Mouse (Mus musculus) testis, postnatal 14 days (tissue): ENCODE results near the gene Zfp553.

Experiments used
- DNase-seq: peaks from one replicate; pipeline ENCODE4 v3.0.0; 2021; ENCODE audit warnings: low spot score

The Zfp553 gene

DNA sequence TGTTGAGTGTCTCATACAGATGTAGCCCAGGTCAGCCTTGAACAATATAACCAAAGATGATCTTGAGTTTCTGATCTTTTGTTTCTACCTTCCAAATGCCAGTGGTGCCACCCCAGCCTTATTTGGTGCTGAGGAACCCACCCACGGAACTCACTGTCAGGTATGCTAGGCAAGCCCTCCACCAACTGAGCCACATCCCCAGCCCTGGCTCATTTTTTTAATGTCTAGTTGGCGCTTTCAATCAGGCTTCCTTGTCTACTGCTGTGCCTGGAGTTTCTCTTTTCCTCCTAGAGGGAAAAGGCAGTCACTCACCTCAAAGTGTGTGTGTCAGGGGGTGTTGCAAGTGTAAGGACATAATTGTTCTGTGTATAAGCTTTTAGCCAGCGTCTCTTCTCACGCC, 38.2 kb downstream of the Zfp553 start:
- no peak for DNase-seq

DNA sequence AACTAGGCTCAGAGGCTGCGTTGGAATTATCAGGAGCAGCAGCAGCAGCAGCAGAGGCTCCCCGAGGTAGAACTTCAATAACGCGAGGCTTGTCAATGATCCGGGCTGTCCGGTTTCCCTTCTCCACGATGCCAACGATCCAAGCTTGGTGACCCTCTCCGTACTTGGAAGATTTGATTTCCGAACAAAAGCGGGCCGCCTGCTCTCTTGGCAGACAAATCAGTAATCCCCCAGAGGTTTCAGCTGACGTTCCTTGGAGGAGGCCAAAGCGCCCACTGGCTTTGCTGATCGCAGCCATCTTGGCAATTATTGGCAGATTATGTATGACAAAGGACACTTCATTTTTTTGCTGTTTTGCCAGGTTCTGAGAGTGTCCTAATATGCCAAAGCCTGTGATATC, 39.7 kb downstream of the Zfp553 start:
- no peak for DNase-seq

DNA sequence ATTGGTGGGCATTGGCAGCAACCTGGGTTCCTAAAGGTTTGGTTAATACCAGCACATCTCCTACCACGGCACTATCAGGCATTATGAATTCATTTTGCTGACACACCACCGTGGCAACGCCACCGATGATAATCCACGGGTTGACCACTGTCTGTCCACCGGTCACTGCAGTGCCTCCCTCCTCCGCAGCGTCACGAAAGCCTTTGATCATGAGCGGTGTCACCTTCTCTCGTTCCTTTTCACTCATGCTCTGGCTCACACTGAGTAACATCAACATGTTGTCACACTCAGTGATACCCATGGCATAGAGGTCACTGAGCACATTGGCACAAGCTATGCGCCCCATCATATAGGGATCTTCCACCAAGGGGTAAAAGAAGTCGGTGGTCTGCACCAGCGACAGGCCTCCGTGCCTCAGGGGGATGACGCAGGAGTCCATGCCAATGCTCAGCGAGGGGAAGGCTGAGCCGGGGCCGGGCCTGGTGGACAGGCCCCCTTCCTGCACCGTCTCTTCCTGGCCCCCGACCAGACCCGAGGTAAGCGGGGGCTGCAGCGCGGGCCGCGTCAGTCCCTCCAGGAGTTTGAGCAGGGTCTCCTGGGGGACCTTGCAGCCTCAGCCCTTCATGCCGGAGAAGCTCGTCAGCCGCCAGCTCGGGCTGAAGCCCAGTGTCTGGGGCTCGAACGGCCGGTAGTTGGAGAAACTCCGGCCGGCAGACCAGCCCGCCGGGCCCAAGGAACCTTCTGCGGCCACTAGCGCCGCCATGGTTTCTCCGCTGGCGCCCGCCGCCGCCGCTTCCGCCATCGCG, 40.5 kb downstream of the Zfp553 start:
- no peak for DNase-seq

DNA sequence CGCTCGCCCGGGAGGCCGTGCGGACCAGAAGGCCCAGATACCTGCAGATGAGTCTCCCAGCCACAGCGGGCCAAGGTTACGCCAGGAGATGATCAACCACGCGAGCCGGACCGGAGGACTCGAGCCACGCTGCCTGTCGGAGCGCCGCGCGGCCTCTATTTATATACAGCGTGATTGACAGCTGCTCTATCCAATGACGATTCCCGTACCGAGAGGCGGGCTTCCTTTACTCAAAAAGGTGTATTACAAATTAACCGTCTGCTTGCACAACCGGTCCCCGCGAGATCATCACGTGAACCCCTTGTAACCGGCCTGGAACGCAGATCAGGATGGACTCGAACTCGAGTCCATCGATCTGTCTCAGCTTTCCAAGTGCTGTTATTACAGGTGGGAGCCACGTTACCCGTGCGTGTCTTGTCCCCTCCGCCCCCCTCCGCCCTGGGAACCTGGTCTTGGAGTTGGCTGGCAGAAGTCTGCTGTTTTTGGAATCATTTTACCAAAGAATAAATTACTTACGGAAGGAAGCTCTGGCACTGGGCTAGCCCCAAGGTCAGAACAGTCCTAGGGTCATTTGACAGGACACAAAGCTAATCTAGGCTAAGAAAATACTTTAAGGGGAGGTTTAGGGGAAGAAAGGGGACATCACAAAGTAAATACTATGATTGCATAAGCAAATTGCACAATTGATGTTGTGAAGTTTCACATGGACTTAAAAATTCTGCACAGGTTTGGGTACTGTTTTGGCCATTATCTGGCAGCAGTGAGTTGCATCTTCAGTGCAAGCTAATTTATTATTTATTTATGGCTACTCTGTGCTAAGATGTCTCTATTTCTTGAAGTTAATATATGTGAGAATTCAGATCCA, 41.3 kb downstream of the Zfp553 start, which contains the start of gene Sephs2:
Gene Sephs2, minus strand, starts transcription at position 131 of the 865 bp plus-strand sequence.
- peak; percentile 94 for DNase-seq

DNA sequence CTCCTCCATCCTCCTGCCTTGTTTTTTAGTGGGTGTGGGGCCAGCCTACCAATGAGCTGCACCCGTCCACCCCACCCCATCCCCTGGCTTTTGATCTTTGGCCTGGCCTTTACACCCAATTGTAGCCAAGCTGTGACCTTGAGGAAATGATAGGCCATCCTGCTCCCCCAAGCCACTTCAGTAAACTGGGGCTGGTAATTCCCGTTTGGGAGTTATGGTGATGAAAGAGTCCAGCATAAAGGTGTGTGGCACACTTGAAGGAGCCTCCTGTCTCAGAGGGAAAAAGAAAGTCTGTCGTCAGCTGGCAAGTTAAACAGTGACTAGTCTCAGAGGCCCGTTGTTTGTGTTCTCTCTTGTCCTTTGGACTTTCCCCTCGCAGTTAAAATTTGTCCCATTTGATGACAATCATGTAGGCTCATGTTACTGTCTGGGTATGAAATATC, 43.7 kb downstream of the Zfp553 start:
- DNase-seq, result no peak

DNA sequence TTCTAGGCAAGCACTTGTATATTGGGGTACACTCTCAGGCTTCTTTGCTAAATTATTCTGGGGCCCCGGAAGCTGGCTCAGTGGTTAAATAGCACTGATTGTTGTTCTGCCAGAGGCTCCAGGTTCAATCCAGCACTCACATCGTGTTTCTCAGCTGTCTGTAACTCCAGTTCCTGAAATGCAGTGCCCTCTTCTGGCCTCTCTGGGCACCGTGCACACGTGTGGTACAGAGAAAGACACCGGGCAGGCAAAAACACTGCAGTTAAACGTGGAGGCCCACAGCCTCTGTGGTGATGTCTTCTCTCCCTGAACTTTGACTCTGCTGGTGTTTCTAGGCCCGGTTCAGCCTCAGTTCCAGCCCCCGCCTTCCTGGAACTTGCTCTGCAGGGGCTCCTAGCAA, 45.5 kb downstream of the Zfp553 start:
- DNase-seq, result no peak

DNA sequence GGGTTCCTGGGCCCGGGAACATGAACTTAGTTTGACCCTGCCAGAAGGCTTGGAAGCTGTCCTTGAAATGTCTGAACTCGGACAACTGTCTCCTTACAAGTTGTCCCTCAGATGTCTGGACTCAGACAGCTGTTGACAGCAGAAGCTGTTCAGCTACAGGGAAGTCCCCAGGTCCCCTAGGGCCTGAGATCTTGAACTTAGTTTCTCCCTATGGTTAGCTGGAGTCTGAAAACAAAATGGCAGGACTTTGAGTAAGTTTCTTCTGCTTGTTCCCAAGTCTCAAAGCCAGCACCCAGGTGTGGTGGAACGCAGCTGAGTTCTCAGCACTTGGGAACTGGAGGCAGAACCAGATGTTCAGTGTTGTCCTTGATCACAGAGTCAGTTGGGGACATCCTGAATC, 47.2 kb downstream of the Zfp553 start:
- no peak for DNase-seq

DNA sequence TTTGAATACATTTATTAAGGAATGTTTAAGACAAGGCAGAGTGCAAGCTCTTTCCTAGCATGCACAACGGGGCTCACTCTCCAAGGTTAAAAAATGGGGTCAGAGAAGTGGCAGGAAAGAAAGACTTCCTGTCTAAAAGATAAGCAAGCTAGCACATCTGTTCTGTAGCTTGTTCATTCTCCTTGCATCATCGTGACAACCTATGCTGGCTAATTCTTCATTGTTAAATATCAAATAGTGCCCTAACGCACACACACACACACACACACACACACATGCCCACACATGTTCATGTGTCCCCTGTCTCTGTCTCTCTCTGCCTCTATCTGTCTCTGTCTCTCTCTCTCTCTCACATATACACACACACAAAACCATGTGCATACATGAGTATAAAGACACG, 48.3 kb downstream of the Zfp553 start:
- no peak for DNase-seq

DNA sequence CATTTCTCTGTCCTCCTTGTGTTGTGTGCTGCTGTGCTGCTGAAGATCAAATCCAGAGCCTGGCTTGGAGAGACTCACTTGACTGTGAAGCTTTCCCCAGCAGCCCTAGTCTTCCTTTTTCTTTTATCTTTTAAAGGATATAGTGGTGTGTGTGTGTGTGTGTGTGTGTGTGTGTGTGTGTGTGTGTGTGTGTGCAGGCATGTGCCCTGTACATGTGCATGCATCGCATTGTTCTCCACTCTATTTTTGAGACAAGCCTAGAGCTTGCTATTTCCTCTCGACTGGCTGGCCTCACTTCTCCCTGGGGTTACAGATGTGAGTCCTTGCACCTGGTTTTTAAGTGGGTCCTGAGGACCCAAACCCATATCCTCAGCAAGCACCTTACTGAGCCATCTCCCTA, 49.3 kb downstream of the Zfp553 start:
- DNase-seq, result no peak

DNA sequence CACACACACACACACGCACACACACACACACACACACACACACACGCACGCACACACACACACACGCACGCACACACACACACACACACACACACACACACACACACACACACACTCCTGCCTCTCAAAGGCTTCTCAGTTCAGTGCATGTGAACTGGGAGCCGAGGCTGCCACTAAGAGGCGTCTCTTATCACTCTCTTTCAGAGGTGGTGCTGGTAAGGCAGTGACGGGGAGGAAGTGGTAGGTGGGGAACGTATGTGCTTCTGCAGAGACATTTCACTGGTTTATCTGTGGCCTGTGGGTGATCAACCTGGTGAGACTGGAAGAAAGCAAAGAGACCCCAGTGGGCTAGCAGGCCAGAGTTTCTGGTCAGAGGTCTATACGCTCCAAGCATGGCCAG, 52.3 kb downstream of the Zfp553 start:
- no peak for DNase-seq
